Mouse (Mus musculus) mouse embryonic stem cell (cell line): Measurements from ENCODE around the gene Sned1.
"Not testable (repeated sequence)": the region's sequence is repeated elsewhere in the genome, so short reads cannot be mapped to it uniquely, and the experiment has no call there.

ENCODE experiments used
- in situ Hi-C, 2 experiments: fragments of 300-500 bp; cut with MboI; formaldehyde crosslinking; loops; 1 replicate in 1 of 2; 3 replicates in 1 of 2; pipeline ENCODE4 v1.14.3; 2019 to 2020; ENCODE audit warnings: low sequenced_read_pairs in 2 of 2, low pct_unique_long_range_greater_than_20kb in 1 of 2, mixed read lengths in 1 of 2; ENCODE audit not compliant: unreplicated experiment in 1 of 2

The Sned1 gene

DNA sequence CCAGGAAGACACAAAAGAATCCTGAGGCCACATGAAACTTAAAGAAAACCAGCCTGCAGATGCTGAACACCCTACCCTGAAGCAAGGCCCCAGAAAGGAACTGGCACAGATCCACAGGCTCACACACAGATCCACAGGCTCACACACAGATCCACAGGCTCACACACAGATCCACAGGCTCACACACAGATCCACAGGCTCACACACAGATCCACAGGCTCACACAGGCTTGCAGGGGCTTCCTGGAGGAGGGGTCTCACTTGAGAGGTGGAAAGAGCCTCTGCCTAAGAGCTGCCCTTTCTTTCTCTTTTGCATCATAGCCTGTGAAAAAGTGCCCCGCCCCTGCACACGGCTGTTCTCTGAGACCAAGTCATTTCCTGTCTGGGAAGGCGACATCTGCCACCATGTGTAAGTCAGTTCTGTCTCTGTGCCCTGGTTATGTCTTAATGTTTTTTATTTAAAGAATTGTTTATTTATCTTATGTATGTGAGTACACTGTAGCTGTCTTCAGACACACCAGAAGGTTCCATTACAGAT, 54.1 kb downstream of the Sned1 start:
- in situ Hi-C loops, result no loop called here

GRCm38 (mm10) chr1:93290956-93291355, 55.3 kb downstream of the Sned1 start:
- in situ Hi-C loops, result no loop called here

GRCm38 (mm10) chr1:93291591-93291990, 56.0 kb downstream of the Sned1 start:
- in situ Hi-C loops, result no loop called here

- in situ Hi-C loops, result no loop called here
Observed at GRCm38 (mm10) chr1:93292006-93292405, 56.4 kb downstream of the Sned1 start.

- in situ Hi-C loops, result not testable (repeated sequence)
Observed at GRCm38 (mm10) chr1:93294491-93294890, 58.9 kb downstream of the Sned1 start.

DNA sequence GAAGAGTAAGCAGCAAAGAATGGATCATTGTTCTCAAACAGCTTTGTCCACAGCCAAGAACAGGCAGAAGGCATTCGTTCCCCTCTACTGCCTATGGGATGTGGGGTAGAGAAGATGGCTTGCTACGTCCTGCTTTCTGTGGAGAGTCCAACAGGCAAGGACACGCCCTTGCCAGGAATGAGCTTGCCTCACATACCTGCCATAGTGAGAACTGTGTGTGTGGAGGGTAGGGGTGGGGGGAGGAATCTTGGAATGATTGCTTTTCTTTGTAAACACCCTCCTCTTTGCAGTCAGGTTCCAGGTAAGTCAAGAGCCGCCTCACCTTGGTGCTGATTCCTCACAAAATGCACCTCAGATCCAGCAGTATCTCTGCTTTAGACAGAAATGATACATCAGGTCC, 64.2 kb downstream of the Sned1 start:
- in situ Hi-C loops, result no loop called here

DNA sequence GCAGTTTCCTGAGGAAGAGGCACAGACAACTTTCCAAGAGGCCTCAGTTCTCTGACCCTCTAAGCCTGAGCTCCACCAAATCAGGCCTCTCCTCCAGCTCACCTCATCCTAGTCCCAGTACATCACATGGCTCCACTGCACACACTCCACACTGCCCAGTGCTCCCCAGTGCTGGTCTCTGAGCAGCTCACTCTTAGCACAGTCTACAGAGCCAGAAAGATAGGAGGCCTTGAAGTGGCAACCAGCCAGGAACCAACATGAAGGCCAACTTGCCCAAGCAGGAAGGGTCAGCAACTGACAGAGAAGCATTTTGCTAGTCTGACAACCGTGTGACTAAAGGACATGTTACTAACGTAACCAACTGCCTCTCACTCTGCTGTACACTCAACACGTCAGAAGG, 64.9 kb downstream of the Sned1 start:
- in situ Hi-C loops, result no loop called here

DNA sequence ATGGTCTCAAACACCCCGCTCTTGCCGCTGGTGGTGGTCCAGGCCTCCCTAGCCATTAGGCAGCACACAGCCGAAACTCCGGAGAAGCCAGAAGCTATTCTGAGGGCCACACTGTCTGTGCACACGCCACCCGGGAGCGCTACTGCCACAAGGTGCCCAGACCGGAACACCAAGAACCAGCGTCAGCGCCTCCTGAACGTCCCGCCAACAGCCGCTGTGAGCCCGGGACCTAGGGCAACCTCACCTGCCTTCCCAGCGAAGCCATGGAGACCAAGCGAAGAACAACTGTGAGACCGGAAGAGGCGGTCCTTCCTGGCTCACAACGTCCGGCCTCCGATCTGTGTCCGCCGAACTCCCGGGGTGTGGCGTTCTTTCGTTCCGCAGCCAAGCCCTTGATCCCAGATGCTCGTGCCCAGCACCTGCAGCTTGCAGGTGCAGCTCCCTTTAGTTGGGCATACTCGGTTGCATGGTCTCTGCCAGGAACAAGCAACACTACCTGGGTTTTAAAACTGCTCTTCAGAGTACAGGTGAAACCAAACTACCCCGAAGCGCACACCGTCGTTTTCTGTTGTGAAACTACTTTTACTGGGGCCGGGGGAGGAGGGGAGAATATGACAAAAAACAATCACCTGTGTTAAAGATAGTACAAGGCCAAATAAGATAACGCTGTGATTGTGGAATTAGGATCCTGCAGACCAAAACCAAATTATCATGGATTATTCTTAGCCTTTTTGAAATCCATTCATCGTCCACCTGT, 70.1 kb downstream of the Sned1 start, which contains the start of gene Mterf4:
Gene Mterf4, minus strand, starts transcription at position 335 of the 757 bp plus-strand sequence.
- in situ Hi-C loops, result no loop called here

DNA sequence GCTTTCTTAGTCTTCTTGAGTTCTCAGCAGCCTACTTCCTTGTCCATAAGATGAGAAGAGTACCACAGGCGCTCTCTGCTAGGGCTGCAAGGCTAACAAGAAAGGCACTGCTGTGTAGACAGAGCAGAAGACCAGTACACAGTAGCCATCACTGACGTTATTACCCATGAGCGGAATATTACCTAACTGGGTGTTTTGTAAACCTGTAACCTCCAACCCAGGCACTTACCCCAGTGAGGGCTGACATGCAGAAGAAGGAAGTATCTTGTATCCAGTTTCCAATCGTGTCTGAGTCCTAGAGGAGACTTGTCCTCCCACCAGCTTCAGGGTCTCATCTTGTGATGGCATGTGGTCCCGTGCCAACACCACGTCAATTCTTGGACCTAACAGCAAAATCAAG, 88.3 kb downstream of the Sned1 start:
- in situ Hi-C loops, result no loop called here

DNA sequence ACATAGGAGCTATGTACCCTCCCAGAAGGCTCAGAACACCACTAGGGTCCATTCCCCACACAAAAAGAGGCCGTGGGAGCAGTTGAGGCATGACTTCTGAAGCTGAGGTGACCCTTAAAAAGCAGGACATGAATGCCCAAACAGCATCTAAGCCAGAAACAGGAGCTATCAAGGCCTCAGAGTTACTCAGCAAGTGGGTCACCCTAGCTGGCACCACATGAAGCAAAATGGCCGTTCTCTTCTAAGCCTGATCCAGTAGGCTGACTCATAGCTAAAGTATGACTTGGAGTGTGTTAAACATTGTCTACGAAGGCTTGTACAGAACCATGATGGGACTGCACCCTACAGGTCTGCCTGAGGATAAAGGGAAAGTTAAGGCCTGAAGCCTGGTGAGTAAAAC, 90.8 kb downstream of the Sned1 start:
- in situ Hi-C loops, result no loop called here

- in situ Hi-C loops, result no loop called here
Observed at GRCm38 (mm10) chr1:93334621-93335020, 99.0 kb downstream of the Sned1 start.

DNA sequence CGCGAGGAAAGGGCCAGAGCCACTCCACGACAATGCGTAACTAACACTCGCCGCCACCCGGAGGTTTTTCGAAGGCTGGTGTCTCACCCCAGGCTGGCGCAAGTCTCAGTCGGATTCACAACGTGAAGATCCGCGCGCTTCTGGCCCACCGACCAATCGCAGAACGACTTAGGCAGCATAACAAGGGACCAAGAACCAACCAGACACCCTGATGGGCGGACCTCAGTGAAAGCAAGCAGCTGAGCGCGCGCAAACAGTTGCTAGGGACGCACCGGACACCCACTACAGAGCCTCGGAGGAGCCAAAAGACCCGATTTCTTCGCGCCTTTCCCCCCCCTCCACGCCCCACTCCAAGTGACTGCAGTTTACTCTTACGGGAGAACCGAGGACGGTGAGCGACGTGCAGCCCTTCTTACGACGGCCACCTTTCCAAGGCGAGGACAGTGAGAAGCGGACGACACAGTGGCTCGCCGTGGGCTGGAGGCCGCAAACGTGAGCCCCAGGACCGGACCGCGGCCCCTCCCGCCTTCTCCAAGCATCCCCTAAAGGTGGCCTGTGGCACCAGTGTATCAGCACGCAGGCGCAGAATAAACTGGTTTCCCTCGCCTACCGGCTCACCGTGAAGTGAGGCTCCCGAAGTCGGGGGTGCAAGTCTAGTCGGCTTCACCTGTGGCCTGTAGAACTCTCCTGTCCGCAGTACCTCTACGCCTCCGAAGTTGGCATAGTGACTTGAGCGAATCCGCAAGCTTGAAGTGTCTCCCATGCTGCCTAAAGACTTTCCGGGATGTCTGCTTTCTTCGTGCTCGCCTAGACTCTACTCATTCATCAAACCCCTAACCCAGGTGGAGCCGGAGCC, 107.2 kb downstream of the Sned1 start, which contains the start of the genes Ppp1r7 and Pask:
Gene Ppp1r7, plus strand, starts transcription at position 207 of the 856 bp plus-strand sequence.
Gene Pask, minus strand, starts transcription at position 835 of the 856 bp plus-strand sequence.
- in situ Hi-C loops, result no loop called here

DNA sequence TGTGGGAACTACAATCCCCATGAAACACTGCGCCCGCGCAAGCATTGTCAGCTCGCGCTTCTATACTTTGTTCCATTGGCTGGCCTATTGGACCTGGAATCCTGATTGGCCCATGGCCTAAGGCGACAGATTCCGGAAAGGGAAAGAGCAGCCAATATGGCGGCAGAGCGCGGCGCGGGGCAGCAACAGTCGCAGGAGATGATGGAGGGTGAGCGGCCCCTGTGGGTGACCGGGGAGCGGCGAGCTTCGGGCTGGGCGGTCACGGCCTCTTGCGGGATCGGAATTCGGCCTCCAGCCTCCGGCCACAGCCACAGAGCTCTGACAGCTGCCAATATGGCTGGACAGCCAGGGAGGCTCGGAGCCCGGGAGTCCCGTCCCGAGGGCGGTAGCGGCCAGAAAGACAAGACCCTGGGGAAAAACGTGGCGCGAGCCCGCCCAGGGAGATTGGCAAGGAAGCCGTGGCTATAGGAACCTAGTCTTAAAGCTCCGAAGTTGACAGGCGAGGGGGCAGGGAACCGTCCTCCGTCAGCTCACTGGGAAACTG, 107.9 kb downstream of the Sned1 start:
- in situ Hi-C loops, result no loop called here

DNA sequence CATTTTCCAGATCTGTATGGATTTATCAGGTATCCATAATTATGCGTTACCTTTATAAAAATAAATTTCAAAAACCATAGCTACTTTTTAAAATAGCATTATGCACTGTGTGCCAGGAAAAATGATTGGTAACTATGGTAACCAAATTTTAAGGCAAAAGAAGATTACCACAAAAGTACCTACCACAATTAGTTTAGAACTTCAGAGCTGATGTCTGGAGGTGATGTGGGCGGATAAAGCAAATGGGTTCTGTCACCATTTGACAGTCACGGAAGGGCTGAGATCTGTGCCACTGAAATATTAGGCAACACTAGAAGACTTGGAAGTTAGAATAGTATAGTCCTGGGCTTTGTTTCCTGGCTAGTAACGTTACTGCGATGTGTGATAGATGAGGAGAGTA, 111.5 kb downstream of the Sned1 start:
- in situ Hi-C loops, result no loop called here

DNA sequence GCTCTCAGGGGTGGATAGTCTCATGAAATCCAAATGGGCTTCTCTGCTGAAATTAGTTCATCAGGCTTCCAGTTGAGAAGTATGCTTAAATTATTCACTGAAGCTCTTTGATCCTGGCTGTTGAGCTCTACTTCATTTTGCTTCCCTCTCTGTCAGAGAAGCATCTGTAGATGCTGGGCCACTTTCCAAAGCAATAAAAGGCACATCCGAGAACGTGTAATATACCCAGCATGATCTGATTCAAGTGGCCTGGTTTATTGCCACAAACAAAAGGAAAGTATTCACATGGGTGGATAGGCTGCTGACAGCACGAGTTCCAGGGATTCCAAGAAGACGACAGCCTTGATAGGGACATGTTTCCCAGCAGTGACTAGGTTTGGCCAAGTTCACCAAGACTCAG, 114.1 kb downstream of the Sned1 start:
- in situ Hi-C loops, result no loop called here
